Mouse (Mus musculus) CH12.LX (cell line): ENCODE results near the gene Gm49342. TPM values are rescaled to one million over a fixed set of nuclear protein-coding genes. Genes with fewer than 3 reads are reported as not detected.
"Not testable (repeated sequence)": the region's sequence is repeated elsewhere in the genome, so short reads cannot be mapped to it uniquely, and the experiment has no call there.

ENCODE experiments used
- DNase-seq: peaks from one replicate; pipeline ENCODE4 v3.0.0-alpha.2; 2013; ENCODE audit errors: extremely low read depth
- H3K27ac ChIP-seq: 2 replicates; pipeline ENCODE4 v1.5.1; 2012; ENCODE audit warnings: low read depth, mild to moderate bottlenecking, control low read depth, moderate library complexity; ENCODE audit not compliant: insufficient read depth
- H3K27me3 ChIP-seq: replicated peaks from 2 replicates; pipeline ENCODE3; 2012; ENCODE audit warnings: inconsistent platforms
- H3K36me3 ChIP-seq, 2 experiments: replicated peaks in 1 of 2; 2 replicates each; pipeline versions ENCODE3 to v1.6.1; 2012; ENCODE audit warnings: inconsistent platforms in 1 of 2, low read length in 1 of 2, mild to moderate bottlenecking in 1 of 2, mixed read lengths in 1 of 2, moderate library complexity in 1 of 2; ENCODE audit not compliant: control insufficient read depth in 1 of 2, insufficient read depth in 1 of 2
- H3K4me1 ChIP-seq, 2 experiments: 2 replicates each; pipeline ENCODE4 v1.6.1; 2012; ENCODE audit warnings: inconsistent platforms in 1 of 2, moderate library complexity in 1 of 2; ENCODE audit not compliant: insufficient read depth in 2 of 2, control insufficient read depth in 1 of 2
- H3K4me2 ChIP-seq: 2 replicates; pipeline ENCODE4 v1.6.1; 2012; ENCODE audit warnings: low read depth, mild to moderate bottlenecking, control low read depth; ENCODE audit not compliant: poor library complexity, insufficient read depth, severe bottlenecking
- H3K4me3 ChIP-seq, 3 experiments: fragments of 150-350 bp in 1 of 3; sonication (generic) in 1 of 3; replicated peaks in 1 of 3; 2 replicates each; pipeline versions ENCODE3 to v1.5.1; 2011 to 2012; ENCODE audit warnings: low read depth in 2 of 3, low read length in 2 of 3, mild to moderate bottlenecking in 2 of 3, moderate library complexity in 2 of 3, control low read depth in 1 of 3, improper control_type of control experiment in 1 of 3, inconsistent platforms in 1 of 3, mixed read lengths in 1 of 3; ENCODE audit not compliant: poor library complexity in 1 of 3
- H3K79me2 ChIP-seq: replicated peaks from 2 replicates; pipeline ENCODE4 v1.6.1; 2012; ENCODE audit warnings: mild to moderate bottlenecking, moderate library complexity; ENCODE audit not compliant: control insufficient read depth, poor library complexity, insufficient read depth, severe bottlenecking; ENCODE audit errors: extremely low read depth
- H3K9ac ChIP-seq: 2 replicates; pipeline ENCODE4 v1.6.1; 2012; ENCODE audit warnings: low read depth, mild to moderate bottlenecking, control low read depth, moderate library complexity; ENCODE audit not compliant: insufficient read depth
- H3K9me3 ChIP-seq: replicated peaks from 2 replicates; pipeline ENCODE3; 2012; ENCODE audit warnings: low read length, inconsistent platforms, mixed read lengths
- BHLHE40 ChIP-seq: IDR thresholded peaks from 2 replicates; pipeline ENCODE4 v1.6.1; 2011; ENCODE audit warnings: mild to moderate bottlenecking, low read depth, low read length, improper control_type of control experiment
- CHD1 ChIP-seq: IDR thresholded peaks from 2 replicates; pipeline ENCODE4 v1.6.1; 2012; ENCODE audit warnings: low read depth, low read length, improper control_type of control experiment, inconsistent platforms
- CHD2 ChIP-seq: IDR thresholded peaks from 2 replicates; pipeline ENCODE4 v1.6.1; 2011; ENCODE audit warnings: low read length, improper control_type of control experiment
- CTCF ChIP-seq, 2 experiments: IDR thresholded peaks in 1 of 2; conservative IDR thresholded peaks in 1 of 2; 2 replicates each; pipeline ENCODE4 v1.5.1; 2011 to 2012; ENCODE audit warnings: low read depth in 2 of 2, low read length in 2 of 2, improper control_type of control experiment in 1 of 2, inconsistent platforms in 1 of 2, mild to moderate bottlenecking in 1 of 2, moderate library complexity in 1 of 2
- E2F4 ChIP-seq: IDR thresholded peaks from 2 replicates; pipeline ENCODE4 v1.6.1; 2011; ENCODE audit warnings: low read depth, low read length, improper control_type of control experiment; ENCODE audit not compliant: insufficient replicate concordance
- ELF1 ChIP-seq: IDR thresholded peaks from 2 replicates; pipeline ENCODE4 v1.6.1; 2014; ENCODE audit warnings: low read depth, mild to moderate bottlenecking, inconsistent platforms, low read length, improper control_type of control experiment
- EP300 ChIP-seq: IDR thresholded peaks from 2 replicates; pipeline ENCODE4 v1.6.1; 2011; ENCODE audit warnings: low read length, improper control_type of control experiment
- ETS1 ChIP-seq: conservative IDR thresholded peaks from 2 replicates; pipeline ENCODE4 v1.6.1; 2012; ENCODE audit warnings: low read depth, mild to moderate bottlenecking, inconsistent platforms, low read length, improper control_type of control experiment, moderate library complexity
- JUN ChIP-seq: IDR thresholded peaks from 2 replicates; pipeline ENCODE4 v1.6.1; 2011; ENCODE audit warnings: low read depth, mild to moderate bottlenecking, low read length, improper control_type of control experiment, moderate library complexity; ENCODE audit not compliant: insufficient read depth
- JUND ChIP-seq: conservative IDR thresholded peaks from 2 replicates; pipeline ENCODE4 v1.6.1; 2011; ENCODE audit warnings: low read depth, low read length, improper control_type of control experiment
- KAT2A ChIP-seq: IDR thresholded peaks from 2 replicates; pipeline ENCODE4 v1.6.1; 2012; ENCODE audit warnings: low read length, improper control_type of control experiment, inconsistent platforms; ENCODE audit not compliant: insufficient replicate concordance
- MEF2A ChIP-seq: IDR thresholded peaks from 2 replicates; pipeline ENCODE4 v1.6.1; 2014; ENCODE audit warnings: low read depth, mild to moderate bottlenecking, inconsistent platforms, low read length, improper control_type of control experiment, borderline replicate concordance
- MYC ChIP-seq: IDR thresholded peaks from 2 replicates; pipeline ENCODE4 v1.6.1; 2011; ENCODE audit warnings: low read depth, mild to moderate bottlenecking, improper control_type of control experiment, low read length
- PAX5 ChIP-seq: IDR thresholded peaks from 2 replicates; pipeline ENCODE4 v1.6.1; 2012; ENCODE audit warnings: low read length, inconsistent platforms, mixed read lengths
- POLR2AphosphoS2 ChIP-seq: IDR thresholded peaks from 2 replicates; pipeline ENCODE4 v1.6.1; 2011; ENCODE audit warnings: low read depth, low read length, improper control_type of control experiment
- RAD21 ChIP-seq: IDR thresholded peaks from 2 replicates; pipeline ENCODE4 v1.6.1; 2011; ENCODE audit warnings: low read depth, mild to moderate bottlenecking, low read length, improper control_type of control experiment, moderate library complexity
- SIN3A ChIP-seq: IDR thresholded peaks from 2 replicates; pipeline ENCODE4 v1.6.1; 2012; ENCODE audit warnings: low read length, improper control_type of control experiment, inconsistent platforms
- SMC3 ChIP-seq: IDR thresholded peaks from 2 replicates; pipeline ENCODE4 v1.6.1; 2011; ENCODE audit warnings: low read depth, low read length, improper control_type of control experiment
- TCF12 ChIP-seq: IDR thresholded peaks from 2 replicates; pipeline ENCODE4 v1.6.1; 2014; ENCODE audit warnings: low read depth, mild to moderate bottlenecking, inconsistent platforms, low read length, improper control_type of control experiment
- USF1 ChIP-seq: IDR thresholded peaks from 2 replicates; pipeline ENCODE4 v1.6.1; 2014; ENCODE audit warnings: low read depth, mild to moderate bottlenecking, inconsistent platforms, low read length, improper control_type of control experiment
- ZNF384 ChIP-seq: IDR thresholded peaks from 2 replicates; pipeline ENCODE4 v1.6.1; 2012; ENCODE audit warnings: low read depth, low read length, improper control_type of control experiment, inconsistent platforms
- dilution Hi-C: fragments of 300-500 bp; cut with MboI; formaldehyde crosslinking; loops from 2 replicates; pipeline ENCODE4 v1.14.3; 2020; ENCODE audit warnings: low sequenced_read_pairs; ENCODE audit not compliant: extremely low pct_unique_long_range_greater_than_20kb, extremely low pct_ligation_motif_present
- in situ Hi-C: fragments of 300-500 bp; cut with MboI; formaldehyde crosslinking; loops from 3 replicates; pipeline ENCODE4 v1.14.3; 2019; ENCODE audit warnings: low sequenced_read_pairs, low pct_ligation_motif_present, low pct_unique_long_range_greater_than_20kb, mixed read lengths
- polyA plus RNA-seq: library from polyadenylated mRNA; unstranded; fragments of >175 nt; gene quantifications from 2 replicates; pipeline ENCODE4 v1.2.1, GENCODE M21; 2012; ENCODE audit warnings: low read depth; ENCODE audit not compliant: insufficient read length
- total RNA-seq, 2 experiments: library from RNA; depleted of rRNA; stranded (reverse); fragments of 300-350 nt in 1 of 2; fragments of >200 nt in 1 of 2; gene quantifications; 2 replicates each; pipeline ENCODE4 v1.2.3; 2012 to 2014

Gene Gm49342
- total and polyA plus RNA-seq, 3 experiments: 50.6 to 120 TPM; not detected in 1

DNA sequence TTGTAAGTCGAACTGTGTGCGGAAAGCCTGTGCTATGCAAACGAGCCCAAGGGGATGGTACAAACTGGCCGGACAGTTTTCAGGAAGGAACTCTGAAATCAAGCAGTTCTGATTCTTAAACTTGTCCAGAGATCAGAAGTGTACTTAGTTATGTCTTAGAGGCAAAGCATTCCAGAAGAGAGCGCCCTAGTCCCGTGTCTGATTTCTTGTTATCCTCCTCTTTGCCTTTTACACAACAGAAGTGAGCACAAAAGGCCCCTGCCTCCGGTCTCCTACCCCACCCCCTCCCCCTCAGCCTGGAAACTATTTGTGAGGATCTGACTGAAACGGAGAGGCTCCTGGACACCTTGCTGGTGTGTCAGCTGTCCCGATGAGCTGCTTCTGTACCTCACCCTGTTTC, 32.4 kb downstream of the Gm49342 start (continued):
- 0 out of 2 replicates have a peak, but pooled peaks have one; percentile 42 for TF ChIP-seq MYC
- TF ChIP-seq, all 38 proteins: peak for 14

DNA sequence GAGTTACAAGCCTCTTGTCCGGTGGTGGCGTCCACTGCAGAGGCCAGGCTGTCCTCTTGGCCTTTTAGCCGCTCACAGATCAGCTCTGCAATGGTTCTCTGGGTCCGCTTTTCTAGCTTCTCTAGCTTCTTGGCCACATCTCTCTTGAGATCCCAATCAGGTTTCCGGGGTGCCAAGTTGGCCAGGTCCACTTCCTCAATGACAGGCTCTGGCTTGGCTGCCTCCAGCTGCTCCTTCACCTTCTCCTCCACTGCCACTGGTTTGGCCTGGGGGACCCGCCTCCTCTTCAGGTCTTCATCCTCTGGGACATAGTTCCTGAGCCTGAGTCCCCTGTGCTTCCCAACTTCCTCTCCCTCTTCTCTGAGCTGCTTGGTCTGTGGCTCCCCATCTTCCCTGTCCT, 34.1 kb downstream of the Gm49342 start:
- H3K79me2 ChIP-seq, dilution Hi-C loops, H3K4me2 ChIP-seq, in situ Hi-C loops, H3K9ac ChIP-seq, H3K27ac ChIP-seq, DNase-seq, H3K4me3 ChIP-seq, H3K27me3 ChIP-seq, H3K9me3 ChIP-seq, H3K36me3 ChIP-seq: not testable (repeated sequence)
- H3K4me1 ChIP-seq: peaks cover 0 to 30% of the 10 kb centered on the region in 2 experiments; a peak in 2 of 4 replicates

DNA sequence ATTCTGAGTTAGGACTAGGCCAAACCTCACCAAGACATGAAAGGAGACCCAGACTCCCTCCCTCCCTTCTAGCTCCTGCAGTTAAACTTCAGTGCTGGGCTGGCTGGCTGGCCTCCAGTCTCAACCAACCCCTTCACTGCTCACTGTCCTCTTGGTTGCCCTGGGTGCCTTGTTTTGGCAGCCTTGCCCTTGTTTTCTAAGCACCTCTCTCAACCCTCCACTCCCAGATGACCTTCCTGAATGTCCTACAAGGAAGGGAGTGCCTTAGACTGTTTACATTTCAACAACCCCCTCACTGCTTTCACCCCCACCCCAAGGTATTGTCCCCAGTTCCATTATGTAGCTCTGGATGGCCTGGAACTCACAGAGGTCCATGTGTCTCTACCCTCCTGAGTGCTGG, 35.3 kb downstream of the Gm49342 start:
- no peak overlapping the region for H3K27ac ChIP-seq
- no peaks in the 10 kb centered on the region for H3K27me3 ChIP-seq
- no peak overlapping the region for H3K4me3 ChIP-seq
- in situ Hi-C loops (no loop called here), dilution Hi-C loops (no loop called here)
- H3K4me1 ChIP-seq: peaks cover 0 to 30% of the 10 kb centered on the region in 2 experiments; a peak in 2 of 4 replicates
- no peaks in the 10 kb centered on the region for H3K36me3 ChIP-seq
- no peak overlapping the region for H3K9ac ChIP-seq
- TF ChIP-seq ELF1: no peak
- TF ChIP-seq JUND: no peak
- no peak for TF ChIP-seq BHLHE40
- no peak for TF ChIP-seq CTCF (conservative IDR thresholded peaks at IDR 0.05 in 1 of 2, IDR thresholded peaks at IDR 0.05 in 1 of 2; ENCODE audit: low read depth in 2 of 2, low read length in 2 of 2)
- TF ChIP-seq PAX5: no peak
- no peak for TF ChIP-seq JUN
- TF ChIP-seq ZNF384: no peak
- no peaks in the 10 kb centered on the region for H3K79me2 ChIP-seq
- no peak overlapping the region for H3K4me2 ChIP-seq
- peaks cover 5% of the 10 kb centered on the region for H3K9me3 ChIP-seq
- no peak for DNase-seq

DNA sequence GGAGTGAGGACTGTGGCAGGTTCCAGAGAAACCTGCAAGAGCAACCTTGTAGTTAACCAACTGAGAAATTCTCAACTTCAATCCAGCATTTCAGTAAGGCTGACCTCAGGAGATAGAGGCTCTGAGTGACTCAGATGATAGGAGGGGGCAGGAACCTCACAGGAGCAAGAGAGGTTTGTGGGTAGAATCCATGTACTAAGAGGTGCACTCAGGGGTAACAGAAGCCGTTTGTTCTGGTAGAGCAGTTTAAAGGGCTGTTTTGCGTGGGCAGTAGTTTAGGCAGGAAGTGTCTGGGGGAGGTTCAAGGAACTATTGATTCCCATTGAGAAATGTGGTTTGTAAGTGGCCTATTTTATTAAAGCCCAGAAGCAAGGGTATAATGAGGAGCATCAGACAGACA, 36.9 kb downstream of the Gm49342 start:
- TF ChIP-seq CHD1: no peak
- TF ChIP-seq SIN3A: no peak
- no peak for TF ChIP-seq SMC3
- no peak for TF ChIP-seq TCF12
- no peak for TF ChIP-seq PAX5
- TF ChIP-seq USF1: no peak
- no peak for TF ChIP-seq POLR2AphosphoS2
- no peak for TF ChIP-seq KAT2A
- no peak for TF ChIP-seq E2F4
- no peak for TF ChIP-seq CHD2
- TF ChIP-seq ETS1: no peak
- TF ChIP-seq EP300: no peak
- no peak for TF ChIP-seq ELF1
- TF ChIP-seq JUND: no peak
- TF ChIP-seq MEF2A: no peak
- no peak for TF ChIP-seq RAD21
- dilution Hi-C loops: no loop called here
- in situ Hi-C loops: no loop called here
- peaks cover 5% of the 10 kb centered on the region for H3K9me3 ChIP-seq
- H3K79me2 ChIP-seq: no peaks in the 10 kb centered on the region
- DNase-seq: peak; percentile 34
- no peaks in the 10 kb centered on the region for H3K36me3 ChIP-seq
- H3K9ac ChIP-seq: no peak overlapping the region
- no peaks in the 10 kb centered on the region for H3K27me3 ChIP-seq
- H3K4me2 ChIP-seq: no peak overlapping the region
- H3K4me3 ChIP-seq: no peak overlapping the region
- no peak overlapping the region for H3K27ac ChIP-seq
- H3K4me1 ChIP-seq: peaks cover 0 to 26% of the 10 kb centered on the region in 2 experiments; a peak in 2 of 4 replicates
